Mouse (Mus musculus) midbrain, embryonic 15.5 days (tissue): Measurements from ENCODE around the gene Map3k9. TPM values are rescaled to one million over a fixed set of nuclear protein-coding genes. Genes with fewer than 3 reads are reported as not detected.

Experiments used
- ATAC-seq: fragments of 200-750 bp; cut with Nextera tagmentation; replicated peaks from 2 replicates; pipeline ENCODE4 v1.8.0; 2017; ENCODE audit warnings: moderate TSS enrichment
- H3K27ac ChIP-seq: fragments of 300-500 bp; sonication (generic); 2 replicates; pipeline ENCODE4 v1.5.1; 2015; ENCODE audit warnings: mild to moderate bottlenecking, inconsistent platforms
- H3K27me3 ChIP-seq: fragments of 300-500 bp; sonication (generic); replicated peaks from 2 replicates; pipeline ENCODE4 v1.6.1; 2015; ENCODE audit warnings: inconsistent platforms
- H3K36me3 ChIP-seq: fragments of 300-500 bp; sonication (generic); replicated peaks from 2 replicates; pipeline ENCODE4 v1.6.1; 2015; ENCODE audit warnings: inconsistent platforms
- H3K4me1 ChIP-seq: fragments of 300-500 bp; sonication (generic); 2 replicates; pipeline ENCODE4 v1.6.1; 2015; ENCODE audit warnings: inconsistent platforms
- H3K4me2 ChIP-seq: fragments of 300-500 bp; sonication (generic); 2 replicates; pipeline ENCODE4 v1.6.1; 2015; ENCODE audit warnings: inconsistent platforms, mild to moderate bottlenecking, moderate library complexity
- H3K4me3 ChIP-seq: fragments of 300-500 bp; sonication (generic); 2 replicates; pipeline ENCODE4 v1.5.1; 2015; ENCODE audit warnings: mild to moderate bottlenecking, inconsistent platforms
- H3K9ac ChIP-seq: fragments of 300-500 bp; sonication (generic); 2 replicates; pipeline ENCODE4 v1.6.1; 2015; ENCODE audit warnings: mild to moderate bottlenecking, inconsistent platforms
- H3K9me3 ChIP-seq: fragments of 300-500 bp; sonication (generic); 2 replicates; pipeline ENCODE4 v1.6.1; 2016; ENCODE audit warnings: inconsistent platforms
- WGBS: fragments of 180-500 bp; shearing (Covaris S2); methylation state at CpG from one replicate; pipeline ENCODE4 v1.1.7; 2015; ENCODE audit warnings: mixed read lengths; 5-methylcytosine and 5-hydroxymethylcytosine counted together
- polyA plus RNA-seq: library from polyadenylated mRNA; unstranded; fragments of >200 nt; fragmentation: Nextera tagmentation; extraction: Ambion mirVana; gene quantifications from 2 replicates; pipeline ENCODE4 v1.2.1, GENCODE M21; 2015

Map3k9 gene
- polyA plus RNA-seq, 1 experiment from 2014 or later, result 14.6 TPM

GRCm38 (mm10) chr12:81782606-81783005, 1.6 kb upstream of the Map3k9 start:
- Histone ChIP-seq H3K4me2 (no peak overlapping the region), H3K4me3 (no peak overlapping the region), H3K9me3 (no peaks in the 10 kb centered on the region), H3K36me3 (no peaks in the 10 kb centered on the region), H3K27ac (no peak overlapping the region), H3K27me3 (peaks cover 4% of the 10 kb centered on the region; the same call in 1 of the 2 replicates), H3K4me1 (peaks cover 20% of the 10 kb centered on the region), H3K9ac (no peak overlapping the region)
- no peak for ATAC-seq
- 84% methylated on average over 6 of the region's 6 CpGs for WGBS

GRCm38 (mm10) chr12:81780271-81781093, 493 bp downstream of the Map3k9 start:
- no peaks in the 10 kb centered on the region for H3K9me3 ChIP-seq
- H3K27me3 ChIP-seq, result peaks cover 4% of the 10 kb centered on the region; the same call in 1 of the 2 replicates
- peak; percentile 82 for ATAC-seq
- H3K4me3 ChIP-seq, result peak overlapping the region; percentile 87
- H3K4me2 ChIP-seq, result peak overlapping the region; percentile 65
- H3K9ac ChIP-seq, result peak overlapping the region; percentile 80
- peak overlapping the region; percentile 83 for H3K27ac ChIP-seq
- peaks cover 20% of the 10 kb centered on the region for H3K4me1 ChIP-seq
- 0% methylated on average over 58 of the region's 91 CpGs for WGBS
- H3K36me3 ChIP-seq, result no peaks in the 10 kb centered on the region

- Histone ChIP-seq H3K4me1 (peaks cover 20% of the 10 kb centered on the region), H3K36me3 (no peaks in the 10 kb centered on the region), H3K27ac (no peak overlapping the region), H3K4me2 (peak overlapping the region; percentile 65), H3K9ac (peak overlapping the region; percentile 80), H3K4me3 (peak overlapping the region; percentile 87), H3K27me3 (peaks cover 4% of the 10 kb centered on the region; the same call in 1 of the 2 replicates), H3K9me3 (no peaks in the 10 kb centered on the region)
- 6% methylated on average over 11 of the region's 12 CpGs for WGBS
- ATAC-seq, result peak; percentile 2; the same call in 1 of the 2 replicates
These were observed 1.1 kb downstream of the Map3k9 start for GRCm38 (mm10) chr12:81779831-81780230.

- 51% methylated on average over 3 of the region's 3 CpGs for WGBS
These were observed 4.8 kb downstream of the Map3k9 start for GRCm38 (mm10) chr12:81776191-81776590.

GRCm38 (mm10) chr12:81775641-81776040, 5.3 kb downstream of the Map3k9 start:
- Histone ChIP-seq H3K4me1 (peaks cover 20% of the 10 kb centered on the region), H3K4me3 (no peak overlapping the region), H3K9me3 (no peaks in the 10 kb centered on the region), H3K36me3 (peaks cover 8% of the 10 kb centered on the region; the same call in 1 of the 2 replicates), H3K27me3 (no peaks in the 10 kb centered on the region), H3K27ac (no peak overlapping the region), H3K9ac (no peak overlapping the region), H3K4me2 (no peak overlapping the region)
- no peak for ATAC-seq
- WGBS, result 86% methylated on average over 2 of the region's 2 CpGs

More at GRCm38 (mm10) chr12:81776191-81776590, 4.8 kb downstream of the Map3k9 start:
- H3K4me2 ChIP-seq, result no peak overlapping the region
- H3K9me3 ChIP-seq, result no peaks in the 10 kb centered on the region
- H3K4me1 ChIP-seq, result peaks cover 20% of the 10 kb centered on the region
- no peak overlapping the region for H3K27ac ChIP-seq
- H3K4me3 ChIP-seq, result no peak overlapping the region
- H3K27me3 ChIP-seq, result no peaks in the 10 kb centered on the region
- peaks cover 8% of the 10 kb centered on the region; the same call in 1 of the 2 replicates for H3K36me3 ChIP-seq
- no peak overlapping the region for H3K9ac ChIP-seq
- no peak for ATAC-seq

- no peak for ATAC-seq
- 97% methylated on average over 4 of the region's 4 CpGs for whole genome bisulfite sequencing
- no peaks in the 10 kb centered on the region for H3K9me3 ChIP-seq
These were observed 6.8 kb downstream of the Map3k9 start for GRCm38 (mm10) chr12:81774186-81774585.

GRCm38 (mm10) chr12:81769458-81769857, 11.5 kb downstream of the Map3k9 start:
- Histone ChIP-seq H3K9ac (no peak overlapping the region), H3K27ac (no peak overlapping the region), H3K27me3 (no peaks in the 10 kb centered on the region), H3K4me3 (no peak overlapping the region), H3K4me1 (no peaks in the 10 kb centered on the region), H3K36me3 (peaks cover 8% of the 10 kb centered on the region; the same call in 1 of the 2 replicates), H3K4me2 (no peak overlapping the region), H3K9me3 (no peaks in the 10 kb centered on the region)
- 85% methylated on average over 4 of the region's 4 CpGs for WGBS
- no peak for ATAC-seq

More at GRCm38 (mm10) chr12:81774186-81774585, 6.8 kb downstream of the Map3k9 start:
- H3K27ac ChIP-seq, result no peak overlapping the region
- no peaks in the 10 kb centered on the region for H3K27me3 ChIP-seq
- peaks cover 14% of the 10 kb centered on the region for H3K4me1 ChIP-seq
- no peak overlapping the region for H3K4me2 ChIP-seq
- peaks cover 8% of the 10 kb centered on the region; the same call in 1 of the 2 replicates for H3K36me3 ChIP-seq
- H3K9ac ChIP-seq, result no peak overlapping the region
- no peak overlapping the region for H3K4me3 ChIP-seq

GRCm38 (mm10) chr12:81765386-81765785, 15.6 kb downstream of the Map3k9 start:
- H3K4me2 ChIP-seq, result no peak overlapping the region
- no peaks in the 10 kb centered on the region for H3K9me3 ChIP-seq
- WGBS, result 91% methylated on average over 6 of the region's 6 CpGs
- H3K9ac ChIP-seq, result no peak overlapping the region
- no peaks in the 10 kb centered on the region for H3K4me1 ChIP-seq
- H3K36me3 ChIP-seq, result no peaks in the 10 kb centered on the region
- no peak overlapping the region for H3K27ac ChIP-seq
- no peak overlapping the region for H3K4me3 ChIP-seq
- no peak for ATAC-seq
- no peaks in the 10 kb centered on the region for H3K27me3 ChIP-seq

GRCm38 (mm10) chr12:81764370-81764769, 16.6 kb downstream of the Map3k9 start:
- Histone ChIP-seq H3K36me3 (no peaks in the 10 kb centered on the region), H3K4me2 (no peak overlapping the region), H3K4me1 (no peaks in the 10 kb centered on the region), H3K9me3 (no peaks in the 10 kb centered on the region), H3K27me3 (no peaks in the 10 kb centered on the region), H3K4me3 (no peak overlapping the region), H3K27ac (no peak overlapping the region), H3K9ac (no peak overlapping the region)
- no peak for ATAC-seq
- WGBS, result 94% methylated on average over 5 of the region's 5 CpGs

- peaks cover 3% of the 10 kb centered on the region; the same call in 1 of the 2 replicates for H3K4me1 ChIP-seq
- no peak overlapping the region for H3K27ac ChIP-seq
- H3K4me2 ChIP-seq, result no peak overlapping the region
- no peak for ATAC-seq
- 53% methylated on average over 7 of the region's 7 CpGs for WGBS
- no peaks in the 10 kb centered on the region for H3K36me3 ChIP-seq
- H3K4me3 ChIP-seq, result no peak overlapping the region
- no peaks in the 10 kb centered on the region for H3K9me3 ChIP-seq
- no peaks in the 10 kb centered on the region for H3K27me3 ChIP-seq
- H3K9ac ChIP-seq, result no peak overlapping the region
These were observed 26.3 kb downstream of the Map3k9 start for GRCm38 (mm10) chr12:81754651-81755050.

GRCm38 (mm10) chr12:81751116-81751515, 29.9 kb downstream of the Map3k9 start:
- H3K4me1 ChIP-seq, result peaks cover 3% of the 10 kb centered on the region
- H3K9me3 ChIP-seq, result no peaks in the 10 kb centered on the region
- H3K27ac ChIP-seq, result no peak overlapping the region
- WGBS, result 73% methylated on average over 4 of the region's 4 CpGs
- no peaks in the 10 kb centered on the region for H3K36me3 ChIP-seq
- no peak overlapping the region for H3K4me3 ChIP-seq
- no peak overlapping the region for H3K9ac ChIP-seq
- H3K27me3 ChIP-seq, result no peaks in the 10 kb centered on the region
- H3K4me2 ChIP-seq, result no peak overlapping the region
- no peak for ATAC-seq

- no peak overlapping the region for H3K4me2 ChIP-seq
- no peaks in the 10 kb centered on the region for H3K27me3 ChIP-seq
- no peaks in the 10 kb centered on the region; the same call in 1 of the 2 replicates for H3K4me1 ChIP-seq
- H3K4me3 ChIP-seq, result no peak overlapping the region
- no peak overlapping the region for H3K27ac ChIP-seq
- H3K9ac ChIP-seq, result no peak overlapping the region
- ATAC-seq, result no peak
- 79% methylated on average over 3 of the region's 3 CpGs for WGBS
- no peaks in the 10 kb centered on the region for H3K36me3 ChIP-seq
- no peaks in the 10 kb centered on the region for H3K9me3 ChIP-seq
These were observed 32.1 kb downstream of the Map3k9 start for GRCm38 (mm10) chr12:81748918-81749317.
